Mouse (Mus musculus) limb, embryonic 14.5 days (tissue): ENCODE data around the gene Cd302. TPM values are rescaled to one million over a fixed set of nuclear protein-coding genes. Genes with fewer than 3 reads are reported as not detected.

ENCODE experiments used
- ATAC-seq: fragments of 200-750 bp; cut with Nextera tagmentation; 2 replicates; pipeline ENCODE4 v1.8.0; 2017; ENCODE audit warnings: low read depth, moderate number of reproducible peaks, moderate TSS enrichment; ENCODE audit not compliant: low FRiP score
- DNase-seq: peaks from one replicate; pipeline ENCODE4 v3.0.0-alpha.2; 2015; ENCODE audit warnings: low spot score
- H3K27ac ChIP-seq: fragments of 300-500 bp; sonication (generic); replicated peaks from 2 replicates; pipeline ENCODE4 v1.5.1; 2014; ENCODE audit warnings: low read depth, mild to moderate bottlenecking, low read length, moderate library complexity, mixed read lengths
- H3K27me3 ChIP-seq: fragments of 300-500 bp; sonication (generic); 2 replicates; pipeline ENCODE4 v1.6.1; 2014; ENCODE audit warnings: low read length, mixed read lengths; ENCODE audit not compliant: control insufficient read depth, insufficient read depth
- H3K36me3 ChIP-seq: fragments of 300-500 bp; sonication (generic); 2 replicates; pipeline ENCODE4 v1.6.1; 2014; ENCODE audit warnings: mild to moderate bottlenecking, low read length, moderate library complexity, mixed read lengths; ENCODE audit not compliant: control insufficient read depth, insufficient read depth
- H3K4me1 ChIP-seq: fragments of 300-500 bp; sonication (generic); 2 replicates; pipeline ENCODE4 v1.6.1; 2014; ENCODE audit warnings: antibody characterized with exemption, low read length, mixed read lengths; ENCODE audit not compliant: control insufficient read depth, insufficient read depth
- H3K4me2 ChIP-seq: fragments of 300-500 bp; sonication (generic); replicated peaks from 2 replicates; pipeline ENCODE4 v1.6.1; 2014; ENCODE audit warnings: low read depth, mild to moderate bottlenecking, low read length, moderate library complexity; ENCODE audit not compliant: severe bottlenecking
- H3K4me3 ChIP-seq: fragments of 300-500 bp; sonication (generic); replicated peaks from 2 replicates; pipeline ENCODE4 v1.5.1; 2014; ENCODE audit warnings: low read length
- H3K9ac ChIP-seq: fragments of 300-500 bp; sonication (generic); 2 replicates; pipeline ENCODE4 v1.6.1; 2014; ENCODE audit warnings: mild to moderate bottlenecking, low read depth, low read length, moderate library complexity; ENCODE audit not compliant: severe bottlenecking
- H3K9me3 ChIP-seq: fragments of 300-500 bp; sonication (generic); 2 replicates; pipeline ENCODE4 v1.6.1; 2016; ENCODE audit warnings: low read length; ENCODE audit not compliant: control insufficient read depth
- POLR2A ChIP-seq: fragments of 200-500 bp; IDR thresholded peaks from 2 replicates; pipeline ENCODE4 v1.8.0; 2012; ENCODE audit warnings: inconsistent platforms, mild to moderate bottlenecking, moderate library complexity, borderline replicate concordance; ENCODE audit not compliant: insufficient read depth, insufficient read length; ENCODE audit errors: extremely low read depth
- WGBS: fragments of 180-500 bp; shearing (Covaris S2); extraction: QIAGEN DNeasy Blood & Tissue Kit; methylation state at CpG from one replicate; pipeline ENCODE4 v1.1.7; 2014; 5-methylcytosine and 5-hydroxymethylcytosine counted together
- polyA plus RNA-seq, 2 experiments: library from polyadenylated mRNA; depleted of rRNA in 1 of 2; stranded (reverse) in 1 of 2; unstranded in 1 of 2; fragments of >200 nt; fragmentation: Nextera tagmentation in 1 of 2; extraction: Ambion mirVana in 1 of 2; gene quantifications; 2 replicates each; pipeline versions ENCODE4 v1.2.1 to v1.2.3; 2012 to 2014

The Cd302 gene
- polyA plus RNA-seq, 2 experiments, result 23.5 to 45.4 TPM

- under 1% methylated on average over 26 of the region's 35 CpGs for WGBS
- ATAC-seq (peak; percentile 24; the same call in 1 of the 2 replicates), DNase-seq (peak; percentile 38)
- peaks cover 27% of the 10 kb centered on the region for H3K4me1 ChIP-seq
- H3K9ac ChIP-seq, result peak overlapping the region; percentile 96
- H3K27ac ChIP-seq, result peak overlapping the region; percentile 89
- no peaks in the 10 kb centered on the region for H3K9me3 ChIP-seq
- no peak for TF ChIP-seq POLR2A
- peak overlapping the region; percentile 88 for H3K4me3 ChIP-seq
- peaks cover 6% of the 10 kb centered on the region for H3K36me3 ChIP-seq
- no peaks in the 10 kb centered on the region for H3K27me3 ChIP-seq
- H3K4me2 ChIP-seq, result peak overlapping the region; percentile 64
Observed at GRCm38 (mm10) chr2:60209122-60209611, 75.1 kb downstream of the Cd302 start.

- 77% methylated on average over 6 of the region's 6 CpGs for WGBS
- Histone ChIP-seq H3K4me2 (no peak overlapping the region), H3K4me3 (no peak overlapping the region), H3K27ac (no peak overlapping the region), H3K9ac (no peak overlapping the region), H3K4me1 (peaks cover 10% of the 10 kb centered on the region), H3K27me3 (no peaks in the 10 kb centered on the region), H3K9me3 (no peaks in the 10 kb centered on the region), H3K36me3 (peaks cover 6% of the 10 kb centered on the region)
- no peak for ATAC-seq
- no peak for TF ChIP-seq POLR2A
- DNase-seq, result no peak
Observed at GRCm38 (mm10) chr2:60205795-60206194, 78.5 kb downstream of the Cd302 start.

- no peaks in the 10 kb centered on the region for H3K9me3 ChIP-seq
- ATAC-seq (no peak), DNase-seq (no peak)
- no peak for TF ChIP-seq POLR2A
- no peak overlapping the region for H3K4me2 ChIP-seq
- H3K4me1 ChIP-seq, result peaks cover 9% of the 10 kb centered on the region
- no peak overlapping the region for H3K9ac ChIP-seq
- no peak overlapping the region for H3K4me3 ChIP-seq
- H3K27me3 ChIP-seq, result no peaks in the 10 kb centered on the region
- H3K27ac ChIP-seq, result no peak overlapping the region
- peaks cover 6% of the 10 kb centered on the region for H3K36me3 ChIP-seq
- WGBS, result 81% methylated on average over 6 of the region's 6 CpGs
Observed at GRCm38 (mm10) chr2:60204162-60204561, 80.1 kb downstream of the Cd302 start.

- no peak overlapping the region for H3K4me2 ChIP-seq
- H3K4me3 ChIP-seq, result no peak overlapping the region
- no peak overlapping the region for H3K9ac ChIP-seq
- ATAC-seq (no peak), DNase-seq (no peak)
- H3K27me3 ChIP-seq, result no peaks in the 10 kb centered on the region
- H3K4me1 ChIP-seq, result peaks cover 9% of the 10 kb centered on the region
- no peaks in the 10 kb centered on the region for H3K9me3 ChIP-seq
- no peak for TF ChIP-seq POLR2A
- H3K36me3 ChIP-seq, result peaks cover 6% of the 10 kb centered on the region
- no peak overlapping the region for H3K27ac ChIP-seq
- 71% methylated on average over 4 of the region's 4 CpGs for WGBS
Observed at GRCm38 (mm10) chr2:60203733-60204132, 80.6 kb downstream of the Cd302 start.

GRCm38 (mm10) chr2:60202900-60203530 lies 81.3 kb downstream of the Cd302 start:
- Histone ChIP-seq H3K4me3 (no peak overlapping the region), H3K27ac (no peak overlapping the region), H3K9ac (no peak overlapping the region), H3K9me3 (no peaks in the 10 kb centered on the region), H3K36me3 (peaks cover 6% of the 10 kb centered on the region), H3K27me3 (no peaks in the 10 kb centered on the region), H3K4me1 (peaks cover 4% of the 10 kb centered on the region), H3K4me2 (no peak overlapping the region)
- WGBS, result 89% methylated on average over 8 of the region's 8 CpGs
- DNase-seq, result no peak
- TF ChIP-seq POLR2A, result no peak
- no peak for ATAC-seq

Other genes starting within 250 kb of the Cd302 start
- 29.5 and 36.0 TPM in 2 replicates for gene Baz2b, start 74.6 kb downstream of the Cd302 start, polyA plus RNA-seq (2012; rRNA removed)
- 45.6 and 53.3 TPM in 2 replicates for gene Baz2b, start 74.6 kb downstream of the Cd302 start, polyA plus RNA-seq (2014; fragmentation: Nextera tagmentation; extraction: Ambion mirVana)
- 55.8 and 59.7 TPM in 2 replicates for gene March7, start 74.6 kb downstream of the Cd302 start, polyA plus RNA-seq (2012; rRNA removed)
- 76.9 and 77.8 TPM in 2 replicates for gene March7, start 74.6 kb downstream of the Cd302 start, polyA plus RNA-seq (2014; fragmentation: Nextera tagmentation; extraction: Ambion mirVana)
- gene Ly75, start 98.8 kb upstream of the Cd302 start, polyA plus RNA-seq (2012; rRNA removed), result 1.3 TPM in 2 replicates
- gene Ly75, start 98.8 kb upstream of the Cd302 start, polyA plus RNA-seq (2014; fragmentation: Nextera tagmentation; extraction: Ambion mirVana), result 1.0 and 1.5 TPM in 2 replicates